Mouse (Mus musculus): ENCODE measurements around the gene Adcy4.

DNA sequence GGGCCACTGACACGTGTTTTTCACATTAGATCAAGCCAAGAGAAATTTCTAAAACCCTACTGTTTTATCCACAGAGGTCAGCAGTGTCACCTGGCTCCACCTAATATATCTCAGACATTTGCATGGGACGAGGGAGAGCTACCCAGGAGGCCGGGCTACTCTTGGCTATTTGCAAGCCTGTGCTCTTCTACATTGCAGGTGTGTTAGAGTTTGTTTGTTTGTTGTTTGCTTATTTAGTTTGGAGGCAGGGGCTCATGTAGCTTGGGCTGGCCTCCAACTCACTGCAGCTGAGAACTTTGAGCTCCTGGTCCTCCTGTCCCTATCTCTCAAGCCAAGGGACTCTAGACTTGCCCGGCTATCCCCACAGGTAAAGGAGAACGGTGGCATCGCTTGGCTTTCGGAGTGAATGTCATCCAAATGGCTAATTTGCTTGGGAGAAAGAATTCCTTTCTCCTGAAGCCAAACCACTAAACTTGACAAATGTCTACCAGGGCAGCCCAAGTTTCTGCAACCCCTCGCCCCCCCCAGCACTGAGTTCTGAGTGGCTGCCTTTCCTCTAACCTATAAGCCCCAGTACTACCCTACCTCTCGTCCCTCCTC is 1.4 kb downstream of the Adcy4 start:
- no peak for TF ChIP-seq CTCF (IDR thresholded peaks at IDR 0.05; ENCODE audit: borderline replicate concordance, control insufficient read depth, extremely low read depth, insufficient read depth, low read length, poor library complexity)
- no peak for TF ChIP-seq POLR2A (IDR thresholded peaks at IDR 0.05; ENCODE audit: control insufficient read depth, extremely low read depth, insufficient read depth, low read length, poor library complexity)

All from thymus, adult 2 months (tissue).